Mouse (Mus musculus) intestine, embryonic 14.5 days (tissue): ENCODE data around the gene Rtkn2. TPM values are rescaled to one million over a fixed set of nuclear protein-coding genes. Genes with fewer than 3 reads are reported as not detected.

Experiments
- ATAC-seq: fragments of 200-750 bp; cut with Nextera tagmentation; replicated peaks from 2 replicates; pipeline ENCODE4 v1.8.0; 2017; ENCODE audit warnings: low read depth, moderate number of reproducible peaks, moderate TSS enrichment, moderate library complexity; ENCODE audit not compliant: low FRiP score, low TSS enrichment
- DNase-seq: peaks from one replicate; pipeline ENCODE4 v3.0.0-alpha.2; 2018; ENCODE audit warnings: low spot score
- H3K27ac ChIP-seq: fragments of 300-500 bp; sonication (generic); 2 replicates; pipeline ENCODE4 v1.5.1; 2014; ENCODE audit warnings: low read depth, mild to moderate bottlenecking, control low read depth
- H3K27me3 ChIP-seq: fragments of 300-500 bp; sonication (generic); replicated peaks from 2 replicates; pipeline ENCODE4 v1.6.1; 2014; ENCODE audit warnings: low read length, control low read depth; ENCODE audit not compliant: control insufficient read depth, insufficient read depth
- H3K36me3 ChIP-seq: fragments of 300-500 bp; sonication (generic); 2 replicates; pipeline ENCODE4 v1.6.1; 2014; ENCODE audit warnings: low read length, control low read depth; ENCODE audit not compliant: control insufficient read depth, insufficient read depth
- H3K4me1 ChIP-seq: fragments of 300-500 bp; sonication (generic); replicated peaks from 2 replicates; pipeline ENCODE4 v1.6.1; 2014; ENCODE audit warnings: low read length, control low read depth, mixed read lengths; ENCODE audit not compliant: control insufficient read depth, insufficient read depth
- H3K4me2 ChIP-seq: fragments of 300-500 bp; sonication (generic); 2 replicates; pipeline ENCODE4 v1.6.1; 2014; ENCODE audit warnings: low read length
- H3K4me3 ChIP-seq: fragments of 300-500 bp; sonication (generic); 2 replicates; pipeline ENCODE4 v1.5.1; 2014; ENCODE audit warnings: low read depth, low read length, control low read depth, mixed read lengths
- H3K9ac ChIP-seq: fragments of 300-500 bp; sonication (generic); 2 replicates; pipeline ENCODE4 v1.6.1; 2014; ENCODE audit warnings: mild to moderate bottlenecking, low read length
- H3K9me3 ChIP-seq: fragments of 300-500 bp; sonication (generic); 2 replicates; pipeline ENCODE4 v1.6.1; 2016; ENCODE audit warnings: low read length, control low read depth; ENCODE audit not compliant: control insufficient read depth
- WGBS: fragments of 180-500 bp; shearing (Covaris S2); extraction: QIAGEN DNeasy Blood & Tissue Kit; methylation state at CpG from one replicate; pipeline ENCODE4 v1.1.7; 2014; 5-methylcytosine and 5-hydroxymethylcytosine counted together
- polyA plus RNA-seq: library from polyadenylated mRNA; unstranded; fragments of >200 nt; fragmentation: Nextera tagmentation; extraction: Ambion mirVana; gene quantifications from 2 replicates; pipeline ENCODE4 v1.2.1, GENCODE M21; 2014

Gene Rtkn2
- polyA plus RNA-seq, 1 experiment from 2014 or later = 6.6 TPM

DNA sequence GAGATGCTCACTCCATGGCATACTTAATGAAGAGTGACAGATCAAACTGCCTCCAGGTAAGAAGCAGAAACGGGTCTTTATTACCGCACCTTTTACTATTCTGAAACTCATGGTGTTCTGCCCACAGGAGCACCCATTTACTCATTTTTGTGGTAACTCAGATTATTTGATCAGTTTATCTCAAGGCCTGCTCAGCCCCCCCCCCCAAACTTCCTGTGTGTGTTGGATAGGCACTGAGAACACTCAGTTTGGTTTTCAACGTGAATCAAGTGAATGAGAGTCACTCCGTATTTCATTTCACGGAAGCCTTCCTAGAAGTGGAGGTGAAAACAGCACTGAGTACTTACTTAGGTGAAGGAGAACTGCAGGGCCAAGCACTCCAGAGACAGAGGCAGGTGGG lies 74.8 kb downstream of the Rtkn2 start:
- WGBS = 84% methylated on average over 5 of the region's 5 CpGs

DNA sequence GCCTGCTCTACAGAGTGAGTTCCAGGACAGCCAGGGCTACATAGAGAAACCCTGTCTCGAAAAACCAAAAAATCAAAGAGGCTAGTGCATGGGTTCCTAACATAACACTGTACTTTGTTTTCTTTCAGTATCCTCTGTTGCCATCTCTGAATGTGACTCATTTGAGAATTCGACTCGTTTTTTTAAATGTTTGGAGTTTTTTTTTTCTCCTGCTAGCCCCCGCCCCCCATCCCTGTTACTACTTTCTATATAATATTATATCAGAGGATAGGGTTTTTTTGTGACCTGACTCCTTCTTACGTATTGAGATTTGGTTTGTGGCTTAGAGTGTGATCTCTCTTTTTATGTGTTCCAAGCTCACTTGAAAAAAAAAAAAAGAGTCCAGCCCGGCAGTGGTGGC lies 75.3 kb downstream of the Rtkn2 start:
- Histone ChIP-seq H3K27ac (no peak overlapping the region), H3K4me3 (no peak overlapping the region), H3K9ac (no peak overlapping the region), H3K9me3 (peaks cover 3% of the 10 kb centered on the region; the same call in 1 of the 2 replicates), H3K4me2 (no peak overlapping the region), H3K27me3 (no peaks in the 10 kb centered on the region), H3K36me3 (no peaks in the 10 kb centered on the region), H3K4me1 (no peaks in the 10 kb centered on the region)
- ATAC-seq (no peak), DNase-seq (no peak)
- 87% methylated on average over 6 of the region's 6 CpGs for WGBS

More for the DNA sequence above, 74.8 kb downstream of the Rtkn2 start:
- ATAC-seq (no peak), DNase-seq (no peak)
- no peaks in the 10 kb centered on the region for H3K4me1 ChIP-seq
- H3K27ac ChIP-seq = no peak overlapping the region
- peaks cover 3% of the 10 kb centered on the region; the same call in 1 of the 2 replicates for H3K9me3 ChIP-seq
- no peaks in the 10 kb centered on the region for H3K27me3 ChIP-seq
- no peak overlapping the region for H3K4me3 ChIP-seq
- no peaks in the 10 kb centered on the region for H3K36me3 ChIP-seq
- no peak overlapping the region for H3K9ac ChIP-seq
- no peak overlapping the region for H3K4me2 ChIP-seq

DNA sequence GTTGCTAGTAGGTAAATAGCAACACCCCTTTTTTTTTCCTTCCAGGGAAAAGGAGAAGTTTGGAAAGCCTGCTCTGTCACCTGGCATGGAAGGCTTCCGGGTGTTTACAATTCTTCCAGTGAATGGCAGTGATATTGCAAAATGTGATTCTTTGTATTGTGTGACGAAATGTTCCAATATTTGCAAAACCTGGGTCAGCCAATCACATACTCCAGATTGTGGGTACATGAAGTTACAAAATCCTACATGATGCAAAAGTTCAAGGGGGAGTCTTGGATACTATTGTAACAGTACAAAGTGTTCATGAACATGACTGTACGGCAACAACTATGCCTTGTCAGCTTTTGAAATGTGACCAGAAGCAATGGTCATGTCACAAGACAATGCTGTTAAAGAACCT lies 78.5 kb downstream of the Rtkn2 start:
- H3K27me3 ChIP-seq = no peaks in the 10 kb centered on the region
- no peak overlapping the region for H3K4me3 ChIP-seq
- no peak overlapping the region for H3K27ac ChIP-seq
- peaks cover 3% of the 10 kb centered on the region; the same call in 1 of the 2 replicates for H3K9me3 ChIP-seq
- WGBS = 95% methylated on average over 3 of the region's 3 CpGs
- H3K36me3 ChIP-seq = no peaks in the 10 kb centered on the region
- no peaks in the 10 kb centered on the region for H3K4me1 ChIP-seq
- no peak overlapping the region for H3K9ac ChIP-seq
- H3K4me2 ChIP-seq = no peak overlapping the region
- ATAC-seq (no peak), DNase-seq (no peak)

DNA sequence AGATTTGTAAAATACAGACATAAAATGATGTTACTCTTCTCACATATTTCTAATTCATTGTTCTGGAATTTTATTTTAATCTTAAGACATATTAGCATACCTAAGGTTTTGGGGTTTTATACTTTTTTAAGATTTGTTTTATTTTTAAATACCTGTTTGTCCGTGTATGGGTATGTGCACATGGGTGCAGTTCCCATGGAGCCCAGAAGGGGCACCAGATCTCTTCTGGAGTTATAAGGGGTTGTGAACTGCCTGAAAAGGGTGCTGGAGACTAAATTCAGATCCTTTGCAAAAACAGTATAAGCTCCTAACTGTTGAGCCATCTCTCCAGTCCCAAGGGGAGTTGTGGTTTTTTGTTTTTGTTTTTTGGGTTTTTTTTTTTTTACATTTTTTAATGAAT lies 79.0 kb downstream of the Rtkn2 start:
- no peak for DNase-seq
- Histone ChIP-seq H3K27ac (no peak overlapping the region), H3K9me3 (peaks cover 3% of the 10 kb centered on the region; the same call in 1 of the 2 replicates), H3K4me2 (no peak overlapping the region), H3K4me1 (no peaks in the 10 kb centered on the region), H3K9ac (no peak overlapping the region), H3K36me3 (no peaks in the 10 kb centered on the region), H3K4me3 (no peak overlapping the region), H3K27me3 (no peaks in the 10 kb centered on the region)
- ATAC-seq = no peak
- 98% methylated on average over 1 of the region's 1 CpGs for WGBS

DNA sequence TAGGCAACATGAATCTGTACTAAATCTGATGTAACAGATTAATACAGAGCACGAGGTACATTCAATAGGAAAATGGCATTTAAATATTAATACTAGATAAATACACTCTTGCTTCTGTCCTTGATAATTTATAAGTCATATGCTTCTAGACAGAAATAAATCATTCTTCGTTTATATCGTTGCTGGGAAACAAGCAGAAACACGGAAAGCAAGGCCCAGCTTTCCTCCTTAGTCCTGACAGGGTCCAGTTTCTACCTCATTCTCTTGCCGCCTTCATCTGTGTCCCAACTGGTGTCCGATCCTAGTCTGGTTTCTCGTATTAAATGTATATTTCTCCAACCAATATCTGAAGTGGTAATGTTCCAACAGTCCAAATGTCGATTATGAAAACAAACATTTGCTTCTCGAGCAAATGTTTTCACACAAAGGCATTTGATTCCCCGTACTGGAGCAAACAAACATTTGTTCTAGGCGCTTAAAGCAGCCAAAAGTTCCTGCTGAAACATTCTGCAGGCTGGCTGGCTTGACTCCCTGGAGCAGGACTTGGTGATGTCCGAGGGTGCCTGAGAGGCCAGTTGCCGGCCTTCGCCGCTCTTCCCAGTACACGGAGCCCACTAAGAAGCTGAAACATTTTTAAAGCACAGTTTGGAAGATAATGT lies 81.3 kb downstream of the Rtkn2 start:
- Histone ChIP-seq H3K4me1 (no peaks in the 10 kb centered on the region), H3K27me3 (no peaks in the 10 kb centered on the region), H3K9me3 (peaks cover 3% of the 10 kb centered on the region; the same call in 1 of the 2 replicates), H3K36me3 (no peaks in the 10 kb centered on the region), H3K27ac (peak overlapping the region; percentile 52), H3K9ac (no peak overlapping the region), H3K4me2 (peak overlapping the region; percentile 21; the same call in 1 of the 2 replicates), H3K4me3 (no peak overlapping the region)
- no peak for ATAC-seq
- WGBS = 47% methylated on average over 16 of the region's 16 CpGs
- DNase-seq = no peak

DNA sequence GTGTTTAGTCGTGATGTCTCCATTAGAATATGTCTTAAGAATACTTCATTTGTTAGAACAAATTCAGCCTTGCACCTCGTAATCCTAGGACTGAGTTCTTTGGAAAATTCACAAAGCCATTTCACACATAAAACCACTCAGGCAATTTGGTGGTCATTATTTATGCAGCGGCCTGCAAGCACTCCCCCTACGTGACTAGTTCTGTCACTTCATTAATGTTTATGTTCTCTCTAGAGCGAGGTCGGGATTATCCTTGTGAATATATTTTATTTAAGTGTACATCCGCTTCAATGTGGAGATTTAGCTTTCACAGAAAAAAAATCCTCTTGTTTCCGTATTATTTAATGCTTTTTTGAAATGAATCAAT lies 81.9 kb downstream of the Rtkn2 start:
- Histone ChIP-seq H3K4me2 (no peak overlapping the region), H3K9ac (no peak overlapping the region), H3K36me3 (no peaks in the 10 kb centered on the region), H3K4me1 (no peaks in the 10 kb centered on the region), H3K27me3 (no peaks in the 10 kb centered on the region), H3K27ac (peak overlapping the region; percentile 52), H3K9me3 (peaks cover 3% of the 10 kb centered on the region; the same call in 1 of the 2 replicates), H3K4me3 (no peak overlapping the region)
- ATAC-seq = no peak
- DNase-seq = no peak
- 43% methylated on average over 8 of the region's 8 CpGs for WGBS

DNA sequence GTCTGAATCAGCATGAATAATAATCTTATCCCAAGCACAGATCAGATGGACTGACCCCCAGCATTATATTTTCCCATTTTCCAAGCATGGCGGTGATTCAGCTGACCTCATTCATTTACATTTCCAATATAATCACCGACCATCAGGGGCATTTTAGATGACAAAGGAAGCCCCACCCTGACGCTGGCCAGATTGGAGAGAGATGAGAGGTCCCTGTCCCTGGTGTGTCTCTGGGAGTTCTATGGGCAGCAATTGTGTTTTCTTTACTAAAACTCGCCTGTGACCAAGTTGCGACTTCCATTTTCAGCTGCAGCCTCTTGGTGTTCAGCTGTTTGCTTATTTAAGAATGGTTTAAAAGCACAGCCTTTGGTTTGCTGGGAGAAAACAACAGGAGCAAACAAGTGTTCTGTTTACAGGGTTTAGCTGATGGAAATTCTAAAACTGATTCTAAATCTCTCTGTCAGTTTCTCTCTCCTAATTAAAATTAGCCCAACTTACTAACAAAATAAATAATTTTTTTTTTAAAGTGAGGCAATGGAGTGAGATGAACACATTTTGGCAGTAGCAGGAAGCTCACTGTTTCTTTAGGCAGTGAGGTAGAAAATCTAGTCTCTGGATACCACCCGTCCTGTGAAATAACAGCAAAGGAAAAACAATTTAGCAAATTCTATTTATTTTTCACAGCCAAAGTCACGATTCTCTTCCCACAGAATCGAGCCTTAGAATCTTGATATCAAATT lies 84.6 kb downstream of the Rtkn2 start:
- no peaks in the 10 kb centered on the region for H3K4me1 ChIP-seq
- no peak for ATAC-seq
- H3K27ac ChIP-seq = no peak overlapping the region
- H3K4me3 ChIP-seq = no peak overlapping the region
- no peaks in the 10 kb centered on the region for H3K27me3 ChIP-seq
- H3K9ac ChIP-seq = no peak overlapping the region
- WGBS = 55% methylated on average over 8 of the region's 8 CpGs
- H3K36me3 ChIP-seq = no peaks in the 10 kb centered on the region
- H3K9me3 ChIP-seq = no peaks in the 10 kb centered on the region
- no peak overlapping the region for H3K4me2 ChIP-seq
- DNase-seq = no peak

DNA sequence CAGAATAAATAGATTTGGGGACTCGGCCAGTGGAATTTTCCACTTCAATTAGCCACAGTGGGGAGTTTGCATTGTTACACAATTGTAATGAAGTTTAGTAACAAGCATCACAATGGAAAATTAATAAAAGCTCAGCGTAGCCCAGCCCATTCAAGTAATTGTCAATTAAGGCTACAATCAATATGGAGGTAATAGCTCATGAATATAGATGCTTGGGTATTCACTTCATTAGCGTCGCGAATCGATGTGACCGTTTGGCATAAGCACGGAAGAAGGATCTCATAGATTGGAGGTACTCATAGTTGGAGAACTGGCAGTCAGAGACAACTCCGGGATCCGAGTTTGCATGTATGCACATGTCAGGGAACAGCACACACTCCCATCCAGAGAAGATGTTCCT lies 85.2 kb downstream of the Rtkn2 start:
- DNase-seq = no peak
- no peak overlapping the region for H3K27ac ChIP-seq
- H3K9ac ChIP-seq = no peak overlapping the region
- H3K27me3 ChIP-seq = no peaks in the 10 kb centered on the region
- no peaks in the 10 kb centered on the region for H3K36me3 ChIP-seq
- no peak for ATAC-seq
- no peaks in the 10 kb centered on the region for H3K9me3 ChIP-seq
- H3K4me3 ChIP-seq = no peak overlapping the region
- no peaks in the 10 kb centered on the region for H3K4me1 ChIP-seq
- H3K4me2 ChIP-seq = no peak overlapping the region
- WGBS = 92% methylated on average over 10 of the region's 10 CpGs

DNA sequence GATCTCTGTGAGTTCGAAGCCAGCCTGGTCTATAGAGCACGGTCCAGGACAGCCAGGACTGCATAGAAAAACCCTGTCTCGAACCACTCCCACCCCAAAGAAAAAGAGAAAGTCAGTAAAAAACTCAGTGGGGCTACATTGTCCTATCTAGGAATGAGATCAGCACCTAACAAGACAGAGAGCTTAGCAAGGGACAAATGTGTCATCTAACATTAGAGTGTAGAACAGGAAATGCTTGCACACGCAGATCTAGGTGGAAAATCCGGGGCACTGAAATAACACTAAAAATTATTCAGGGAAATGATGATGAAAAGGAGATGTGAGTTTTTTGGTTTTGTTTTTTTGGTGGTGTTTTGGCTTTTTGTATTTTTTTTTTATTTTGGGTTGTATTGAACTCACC lies 86.8 kb downstream of the Rtkn2 start:
- H3K27ac ChIP-seq = no peak overlapping the region
- no peaks in the 10 kb centered on the region for H3K36me3 ChIP-seq
- H3K9me3 ChIP-seq = no peaks in the 10 kb centered on the region
- no peaks in the 10 kb centered on the region for H3K4me1 ChIP-seq
- ATAC-seq (no peak), DNase-seq (no peak)
- 86% methylated on average over 5 of the region's 5 CpGs for WGBS
- no peak overlapping the region for H3K9ac ChIP-seq
- no peak overlapping the region for H3K4me2 ChIP-seq
- no peaks in the 10 kb centered on the region for H3K27me3 ChIP-seq
- H3K4me3 ChIP-seq = no peak overlapping the region
